Mouse (Mus musculus) cerebellum, adult 18-20 months (tissue): ENCODE results near the gene Ncor1.
"Not testable (repeated sequence)": the region's sequence is repeated elsewhere in the genome, so short reads cannot be mapped to it uniquely, and the experiment has no call there.

Experiments
- DNase-seq, 2 experiments: peaks; one replicate each; pipeline ENCODE4 v3.0.0; 2021

Ncor1 gene

GRCm38 (mm10) chr11:62457891-62458270 is 460 bp downstream of the Ncor1 start:
- no peak for DNase-seq

- peak; percentile 87 to 93 for DNase-seq
Measured at GRCm38 (mm10) chr11:62457241-62457890, 975 bp downstream of the Ncor1 start.

GRCm38 (mm10) chr11:62456483-62457172 is 1.7 kb downstream of the Ncor1 start:
- peak in 1 of 2 experiments; percentile 36 for DNase-seq

GRCm38 (mm10) chr11:62456021-62456482 is 2.3 kb downstream of the Ncor1 start:
- no peak for DNase-seq

- no peak for DNase-seq
Measured at GRCm38 (mm10) chr11:62455193-62455592, 3.1 kb downstream of the Ncor1 start.

GRCm38 (mm10) chr11:62448971-62449370 is 9.4 kb downstream of the Ncor1 start:
- no peak for DNase-seq

GRCm38 (mm10) chr11:62445799-62446198 is 12.5 kb downstream of the Ncor1 start:
- peak in 1 of 2 experiments; percentile 24 for DNase-seq

- no peak for DNase-seq
Measured at GRCm38 (mm10) chr11:62440670-62441315, 17.5 kb downstream of the Ncor1 start.

GRCm38 (mm10) chr11:62432211-62432610 is 26.1 kb downstream of the Ncor1 start:
- DNase-seq = no peak

GRCm38 (mm10) chr11:62427105-62427504 is 31.2 kb downstream of the Ncor1 start:
- DNase-seq = no peak

- no peak for DNase-seq
Measured at GRCm38 (mm10) chr11:62426266-62426665, 32.1 kb downstream of the Ncor1 start.

GRCm38 (mm10) chr11:62424525-62424924 is 33.8 kb downstream of the Ncor1 start:
- DNase-seq = no peak

- DNase-seq = no peak
Measured at GRCm38 (mm10) chr11:62415026-62415425, 43.3 kb downstream of the Ncor1 start.

- no peak for DNase-seq
Measured at GRCm38 (mm10) chr11:62409611-62410010, 48.7 kb downstream of the Ncor1 start.

GRCm38 (mm10) chr11:62408848-62409247 is 49.5 kb downstream of the Ncor1 start:
- DNase-seq = no peak

GRCm38 (mm10) chr11:62396405-62396804 is 61.9 kb downstream of the Ncor1 start:
- DNase-seq = peak; percentile 55 to 71

GRCm38 (mm10) chr11:62388331-62388679 is 70.0 kb downstream of the Ncor1 start:
- DNase-seq = no peak

GRCm38 (mm10) chr11:62387608-62388330 is 70.6 kb downstream of the Ncor1 start:
- no peak for DNase-seq

GRCm38 (mm10) chr11:62377202-62377851 is 81.0 kb downstream of the Ncor1 start:
- not testable (repeated sequence) for DNase-seq

GRCm38 (mm10) chr11:62371776-62372175 is 86.6 kb downstream of the Ncor1 start:
- DNase-seq = peak; percentile 34 to 62

GRCm38 (mm10) chr11:62369924-62370323 is 88.4 kb downstream of the Ncor1 start:
- DNase-seq = no peak

- no peak for DNase-seq
Measured at GRCm38 (mm10) chr11:62366879-62367278, 91.5 kb downstream of the Ncor1 start.

GRCm38 (mm10) chr11:62355216-62355615 is 103.1 kb downstream of the Ncor1 start:
- DNase-seq = no peak
